Mouse (Mus musculus) stomach, postnatal 0 days (tissue): ENCODE results near the gene Prdx1. TPM values are rescaled to one million over a fixed set of nuclear protein-coding genes. Genes with fewer than 3 reads are reported as not detected.

Source experiments
- ATAC-seq: fragments of 200-750 bp; cut with Nextera tagmentation; 2 replicates; pipeline ENCODE4 v1.8.0; 2017; ENCODE audit not compliant: low FRiP score, low TSS enrichment
- DNase-seq: peaks from one replicate; pipeline ENCODE4 v3.0.0-alpha.2; 2016; ENCODE audit warnings: low spot score
- H3K27ac ChIP-seq: fragments of 300-500 bp; sonication (generic); replicated peaks from 2 replicates; pipeline ENCODE4 v1.5.1; 2014; ENCODE audit warnings: mild to moderate bottlenecking, control low read depth
- H3K27me3 ChIP-seq: fragments of 300-500 bp; sonication (generic); 2 replicates; pipeline ENCODE4 v1.6.1; 2014; ENCODE audit warnings: low read length; ENCODE audit not compliant: control insufficient read depth, insufficient read depth
- H3K36me3 ChIP-seq: fragments of 300-500 bp; sonication (generic); 2 replicates; pipeline ENCODE4 v1.6.1; 2014; ENCODE audit warnings: low read length, mixed read lengths; ENCODE audit not compliant: control insufficient read depth, insufficient read depth
- H3K4me1 ChIP-seq: fragments of 300-500 bp; sonication (generic); replicated peaks from 2 replicates; pipeline ENCODE4 v1.6.1; 2014; ENCODE audit warnings: antibody characterized with exemption; ENCODE audit not compliant: control insufficient read depth, insufficient read depth
- H3K4me2 ChIP-seq: fragments of 300-500 bp; sonication (generic); replicated peaks from 2 replicates; pipeline ENCODE4 v1.6.1; 2014; ENCODE audit warnings: low read depth, mild to moderate bottlenecking, control low read depth, moderate library complexity
- H3K4me3 ChIP-seq: fragments of 300-500 bp; sonication (generic); 2 replicates; pipeline ENCODE4 v1.5.1; 2014; ENCODE audit warnings: low read depth, low read length, control low read depth
- H3K9ac ChIP-seq: fragments of 300-500 bp; sonication (generic); 2 replicates; pipeline ENCODE4 v1.6.1; 2014; ENCODE audit warnings: mild to moderate bottlenecking, low read length, control low read depth, mixed read lengths
- H3K9me3 ChIP-seq: fragments of 300-500 bp; sonication (generic); 2 replicates; pipeline ENCODE4 v1.6.1; 2016; ENCODE audit warnings: low read length; ENCODE audit not compliant: control insufficient read depth
- CTCF ChIP-seq: IDR thresholded peaks from 2 replicates; pipeline ENCODE4 v1.5.1; 2016; ENCODE audit warnings: antibody characterized with exemption, low read depth, mild to moderate bottlenecking, moderate library complexity
- EP300 ChIP-seq: optimal IDR thresholded peaks from 2 replicates; pipeline ENCODE3; 2016; ENCODE audit warnings: antibody characterized with exemption
- WGBS: fragments of 180-500 bp; shearing (Covaris S2); extraction: QIAGEN DNeasy Blood & Tissue Kit; methylation state at CpG from one replicate; pipeline ENCODE4 v1.1.7; 2014; 5-methylcytosine and 5-hydroxymethylcytosine counted together
- polyA plus RNA-seq: library from polyadenylated mRNA; unstranded; fragments of >200 nt; fragmentation: Nextera tagmentation; extraction: Ambion mirVana; gene quantifications from 2 replicates; pipeline ENCODE4 v1.2.1, GENCODE M21; 2015

The Prdx1 gene
- polyA plus RNA-seq, 1 experiment from 2014 or later = 2,021 TPM

GRCm38 (mm10) chr4:116720343-116721097, 35.2 kb downstream of the Prdx1 start, which contains the start of gene Tesk2:
Gene Tesk2 (plus strand): TSS chr4:116720948.
- peak within 1 kb of the TSS; percentile 94 for H3K4me2 ChIP-seq
- under 1% methylated on average over 32 of the region's 34 CpGs for WGBS
- DNase-seq = peak; percentile 93
- TF ChIP-seq CTCF (no peak), EP300 (no peak)
- peak within 1 kb of the TSS; percentile 81 for H3K4me3 ChIP-seq
- peak; percentile 97 for ATAC-seq
- H3K4me1 ChIP-seq = no peaks in the 10 kb centered on the region
- no peaks in the 10 kb centered on the region for H3K27me3 ChIP-seq
- peak within 1 kb of the TSS; percentile 78 for H3K27ac ChIP-seq
- peak within 1 kb of the TSS; percentile 84 for H3K9ac ChIP-seq
- H3K36me3 ChIP-seq = no peaks in the 10 kb centered on the region
- H3K9me3 ChIP-seq = no peaks in the 10 kb centered on the region

GRCm38 (mm10) chr4:116721098-116721628, 35.8 kb downstream of the Prdx1 start:
- Histone ChIP-seq H3K9ac (peak overlapping the region; percentile 84), H3K27ac (peak overlapping the region; percentile 78), H3K9me3 (no peaks in the 10 kb centered on the region), H3K4me1 (no peaks in the 10 kb centered on the region), H3K4me3 (peak overlapping the region; percentile 81), H3K4me2 (peak overlapping the region; percentile 94), H3K27me3 (no peaks in the 10 kb centered on the region), H3K36me3 (no peaks in the 10 kb centered on the region)
- WGBS = 3% methylated on average over 28 of the region's 29 CpGs
- DNase-seq (no peak), ATAC-seq (no peak)
- TF ChIP-seq EP300 (no peak), CTCF (no peak)

GRCm38 (mm10) chr4:116722230-116722629, 36.9 kb downstream of the Prdx1 start:
- no peaks in the 10 kb centered on the region for H3K9me3 ChIP-seq
- no peak for DNase-seq
- H3K27me3 ChIP-seq = no peaks in the 10 kb centered on the region
- no peaks in the 10 kb centered on the region for H3K36me3 ChIP-seq
- H3K4me1 ChIP-seq = no peaks in the 10 kb centered on the region
- TF ChIP-seq EP300 (no peak), CTCF (no peak)
- H3K27ac ChIP-seq = no peak overlapping the region
- no peak overlapping the region for H3K4me2 ChIP-seq
- no peak for ATAC-seq
- 59% methylated on average over 7 of the region's 7 CpGs for WGBS
- H3K4me3 ChIP-seq = no peak overlapping the region
- no peak overlapping the region for H3K9ac ChIP-seq

- no peak for ATAC-seq
- no peaks in the 10 kb centered on the region for H3K27me3 ChIP-seq
- H3K4me2 ChIP-seq = no peak overlapping the region
- H3K9me3 ChIP-seq = no peaks in the 10 kb centered on the region
- 72% methylated on average over 5 of the region's 5 CpGs for whole genome bisulfite sequencing
- no peaks in the 10 kb centered on the region for H3K36me3 ChIP-seq
- no peaks in the 10 kb centered on the region for H3K4me1 ChIP-seq
- no peak for DNase-seq
- TF ChIP-seq CTCF = no peak
- H3K9ac ChIP-seq = no peak overlapping the region
- no peak overlapping the region for H3K4me3 ChIP-seq
- no peak overlapping the region for H3K27ac ChIP-seq
Observed at GRCm38 (mm10) chr4:116725444-116725843, 40.1 kb downstream of the Prdx1 start.

DNA sequence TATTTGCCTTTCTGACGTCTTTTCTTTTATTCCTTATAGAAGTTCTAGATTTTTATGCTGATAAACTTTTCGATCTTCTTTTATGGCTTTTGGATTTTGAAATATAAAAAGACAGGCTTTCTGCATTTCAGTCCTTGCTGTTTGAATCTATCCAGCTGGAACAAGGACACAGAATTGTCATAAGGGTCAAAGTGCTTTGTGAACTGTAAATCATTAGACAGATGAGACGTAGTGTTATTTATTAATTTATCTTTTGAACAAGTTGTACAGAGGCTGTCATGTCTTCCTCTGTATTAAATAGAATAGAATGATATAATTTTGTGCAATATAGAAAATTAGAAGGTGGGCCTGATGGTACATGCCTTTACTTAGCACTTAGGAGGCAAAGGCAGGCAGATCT, 42.1 kb downstream of the Prdx1 start:
- ATAC-seq = no peak
- DNase-seq = no peak
- H3K27me3 ChIP-seq = no peaks in the 10 kb centered on the region
- no peaks in the 10 kb centered on the region for H3K4me1 ChIP-seq
- TF ChIP-seq EP300 (no peak), CTCF (no peak)
- no peak overlapping the region for H3K4me2 ChIP-seq
- H3K4me3 ChIP-seq = no peak overlapping the region
- H3K27ac ChIP-seq = no peak overlapping the region
- H3K9me3 ChIP-seq = no peaks in the 10 kb centered on the region
- 60% methylated on average over 3 of the region's 3 CpGs for WGBS
- H3K9ac ChIP-seq = no peak overlapping the region
- H3K36me3 ChIP-seq = no peaks in the 10 kb centered on the region

DNA sequence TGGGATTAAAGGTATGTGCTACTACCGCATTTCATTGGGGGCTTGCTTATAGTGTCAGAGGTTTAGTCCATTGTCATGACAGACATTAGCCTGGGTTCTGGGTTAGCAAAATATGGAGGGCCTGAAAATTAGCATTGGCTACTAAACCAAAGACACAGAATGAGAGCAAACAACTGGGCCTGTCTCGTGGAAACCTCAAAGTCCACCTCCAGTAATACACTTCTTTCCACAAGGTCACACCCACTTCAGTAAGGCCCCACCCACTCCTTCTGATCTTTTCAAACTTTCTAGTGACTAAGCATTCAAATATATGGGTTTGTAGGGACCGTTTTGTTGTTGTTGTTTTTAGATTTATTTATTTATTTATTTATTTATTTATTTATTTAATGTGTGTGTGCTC, 44.2 kb downstream of the Prdx1 start:
- no peaks in the 10 kb centered on the region for H3K4me1 ChIP-seq
- TF ChIP-seq CTCF (no peak), EP300 (no peak)
- no peak for ATAC-seq
- no peak for DNase-seq
- H3K4me3 ChIP-seq = no peak overlapping the region
- H3K9ac ChIP-seq = no peak overlapping the region
- WGBS = 82% methylated on average over 3 of the region's 3 CpGs
- H3K36me3 ChIP-seq = no peaks in the 10 kb centered on the region
- no peaks in the 10 kb centered on the region for H3K27me3 ChIP-seq
- H3K27ac ChIP-seq = no peak overlapping the region
- H3K4me2 ChIP-seq = no peak overlapping the region
- no peaks in the 10 kb centered on the region for H3K9me3 ChIP-seq
